Mouse (Mus musculus) skeletal muscle tissue, adult 2 months (tissue): ENCODE measurements around the gene Trip11.
"Not testable (repeated sequence)": the region's sequence is repeated elsewhere in the genome, so short reads cannot be mapped to it uniquely, and the experiment has no call there.

Experiments used
- DNase-seq: peaks from one replicate; pipeline ENCODE4 v3.0.0-alpha.2; 2012; ENCODE audit warnings: low read depth, low spot score

The Trip11 gene

GRCm38 (mm10) chr12:101912626-101913490 lies at the start of gene Trip11:
Gene Trip11 (minus strand): TSS chr12:101913267.
- DNase-seq = peak; percentile 83

DNA sequence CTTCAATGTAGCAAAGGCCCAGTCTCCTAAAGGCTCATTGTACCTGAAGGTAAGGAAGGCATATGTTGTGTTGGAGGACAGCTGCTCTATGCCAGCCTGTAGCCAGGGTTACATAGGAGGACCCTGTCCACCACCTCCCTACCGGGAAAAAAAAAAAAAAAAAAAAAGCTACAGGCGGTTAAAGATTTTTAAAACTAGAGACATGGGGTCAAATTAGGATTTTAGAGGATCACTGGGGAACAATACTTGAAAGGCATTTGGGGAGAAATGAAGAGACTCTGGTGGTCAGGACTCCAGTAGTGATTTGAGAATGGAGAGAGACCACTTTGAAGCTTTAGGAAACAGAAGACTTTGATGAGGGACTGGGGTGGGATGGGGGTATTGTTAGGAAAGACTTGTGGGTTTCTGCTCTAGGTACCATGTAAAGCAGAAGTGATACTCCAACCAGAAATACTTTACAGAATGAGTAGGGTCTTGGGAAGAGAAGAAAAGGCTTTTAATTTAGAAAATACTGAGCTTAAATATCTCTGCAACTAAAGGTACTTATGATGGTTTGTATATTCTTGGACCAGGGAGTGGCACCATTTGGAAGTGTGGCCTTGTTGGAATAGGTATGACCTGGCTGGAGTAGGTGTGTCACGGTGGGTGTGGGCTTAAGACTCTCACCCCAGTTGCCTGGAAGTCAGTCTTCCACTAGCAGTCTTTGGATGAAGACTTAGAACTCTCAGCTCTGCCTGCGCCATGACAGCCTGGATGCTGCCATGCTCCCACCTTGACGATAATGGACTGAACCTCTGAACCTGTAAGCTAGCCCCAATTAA lies 46.1 kb upstream of the Trip11 start:
- not testable (repeated sequence) for DNase-seq

DNA sequence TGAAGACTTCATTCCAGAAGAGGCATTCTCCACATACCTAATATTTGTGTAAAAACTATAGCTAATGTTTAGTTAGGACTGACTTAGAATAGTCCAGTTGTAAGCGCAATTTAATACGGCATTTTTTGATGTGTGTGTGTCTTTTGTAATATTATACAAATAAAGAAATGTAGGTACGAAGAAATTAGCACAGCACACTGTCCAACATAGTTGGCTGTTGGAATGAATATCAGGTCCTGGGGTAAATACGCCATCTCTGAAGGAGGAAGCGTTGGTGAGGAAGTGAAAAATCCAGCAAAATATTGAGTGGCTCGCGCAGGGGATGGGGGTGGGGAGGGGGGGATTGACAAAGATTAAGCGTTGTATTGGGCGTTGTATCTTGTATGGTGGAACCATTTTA lies 45.5 kb upstream of the Trip11 start:
- no peak for DNase-seq

DNA sequence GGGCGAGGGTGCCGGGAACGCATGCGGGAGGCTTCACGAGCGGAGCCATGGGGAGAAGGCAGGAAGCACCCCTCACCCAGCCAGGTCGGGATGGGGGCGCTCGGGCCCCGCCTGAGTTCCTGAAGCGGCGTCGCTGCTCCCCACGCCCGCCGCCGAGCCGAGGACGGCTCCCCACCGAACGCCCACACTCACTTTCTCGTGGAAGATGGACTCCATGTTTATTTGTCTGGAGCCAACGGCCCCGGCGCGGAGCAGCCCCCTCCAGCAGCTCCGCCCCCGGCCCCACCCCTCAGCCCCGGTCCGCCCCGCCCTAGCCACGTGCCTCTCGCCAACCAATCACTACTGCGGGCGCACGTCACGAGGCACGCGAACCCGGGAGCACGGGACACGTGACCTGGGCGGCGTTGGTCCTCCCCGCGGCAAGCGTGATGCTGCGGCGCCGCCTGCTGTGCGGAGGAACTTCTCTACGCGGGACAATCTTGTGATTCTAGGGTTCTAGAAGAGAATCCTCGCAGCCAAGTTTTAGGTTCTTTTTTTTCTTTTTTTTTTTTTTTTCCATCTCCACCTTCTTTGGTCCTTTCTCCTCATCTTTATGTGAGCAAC lies 45.0 kb upstream of the Trip11 start, which contains the start of gene Atxn3:
TSS of gene Atxn3 (minus strand) at position 305 of the 603 bp plus-strand sequence.
- DNase-seq = peak; percentile 96

GRCm38 (mm10) chr12:101957079-101957941 lies 44.2 kb upstream of the Trip11 start:
- DNase-seq = no peak

- DNase-seq = not testable (repeated sequence)
These were observed 42.8 kb upstream of the Trip11 start for GRCm38 (mm10) chr12:101955821-101956220.

GRCm38 (mm10) chr12:101948801-101949200 lies 35.7 kb upstream of the Trip11 start:
- DNase-seq = no peak

GRCm38 (mm10) chr12:101947986-101948385 lies 34.9 kb upstream of the Trip11 start:
- DNase-seq = no peak

DNA sequence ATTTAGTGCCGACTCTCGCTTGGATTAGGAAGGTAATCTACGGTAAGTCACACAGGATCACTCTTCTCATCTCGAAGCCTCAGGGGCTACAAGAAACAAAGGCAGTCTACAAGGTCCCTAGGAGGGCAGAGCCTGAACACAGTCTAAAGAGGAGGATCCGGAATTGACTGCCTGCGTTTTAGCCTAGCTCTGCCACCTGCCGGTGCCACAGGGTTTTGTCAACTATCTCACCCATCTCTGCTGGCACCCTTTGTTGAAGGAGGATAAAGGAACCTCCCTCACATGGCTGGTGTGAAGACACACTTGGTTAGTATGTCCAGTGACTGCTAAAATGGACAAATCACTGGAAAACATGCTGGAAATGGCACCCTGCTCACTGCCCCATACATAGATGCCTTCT lies 24.5 kb upstream of the Trip11 start:
- no peak for DNase-seq

- no peak for DNase-seq
These were observed 22.2 kb upstream of the Trip11 start for GRCm38 (mm10) chr12:101935223-101935622.

GRCm38 (mm10) chr12:101928423-101928822 lies 15.4 kb upstream of the Trip11 start:
- no peak for DNase-seq

GRCm38 (mm10) chr12:101922313-101922712 lies 9.2 kb upstream of the Trip11 start:
- DNase-seq = no peak

DNA sequence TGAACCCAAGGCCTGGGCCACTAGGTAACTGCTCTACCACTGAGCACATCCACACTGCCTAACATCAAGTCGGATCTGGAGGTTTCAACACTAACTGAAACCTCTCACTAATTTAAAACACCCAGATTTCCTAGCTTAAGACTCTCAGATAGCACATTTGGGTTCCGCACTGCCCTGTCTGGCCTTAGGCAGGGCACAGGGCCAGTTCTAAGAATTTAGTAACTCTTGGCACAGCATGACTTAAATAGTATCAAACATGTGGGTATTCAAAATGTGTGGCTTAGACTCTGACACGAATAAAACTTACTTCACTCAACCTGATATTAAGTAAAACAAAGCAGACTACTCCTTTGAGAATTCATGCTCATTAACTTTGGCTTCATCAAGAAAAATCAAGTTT lies 6.8 kb upstream of the Trip11 start:
- no peak for DNase-seq

- no peak for DNase-seq
These were observed 4.1 kb upstream of the Trip11 start for GRCm38 (mm10) chr12:101917165-101917564.

GRCm38 (mm10) chr12:101911346-101911745 lies 1.7 kb downstream of the Trip11 start:
- no peak for DNase-seq

DNA sequence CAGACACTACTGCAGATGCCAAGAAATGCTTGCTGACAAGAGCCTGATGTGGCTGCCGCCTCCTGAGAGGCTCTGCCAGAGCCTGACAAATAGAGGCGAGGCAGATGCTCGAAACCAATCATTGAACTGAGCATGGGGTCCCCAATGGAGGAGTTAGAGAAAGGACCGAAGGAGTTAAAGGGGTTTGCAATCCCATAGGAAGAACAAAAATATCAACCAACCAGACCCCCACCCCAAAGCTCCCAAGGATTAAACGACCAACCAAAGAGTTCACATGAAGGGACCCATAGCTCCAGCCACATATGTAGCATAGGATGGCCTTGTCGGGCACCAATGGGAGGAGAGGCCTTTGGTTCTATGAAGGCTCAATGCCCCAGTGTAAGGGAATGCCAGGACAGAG lies 2.7 kb downstream of the Trip11 start:
- DNase-seq = no peak

- no peak for DNase-seq
These were observed 7.2 kb downstream of the Trip11 start for GRCm38 (mm10) chr12:101905817-101906216.

GRCm38 (mm10) chr12:101904906-101905305 lies 8.2 kb downstream of the Trip11 start:
- no peak for DNase-seq

DNA sequence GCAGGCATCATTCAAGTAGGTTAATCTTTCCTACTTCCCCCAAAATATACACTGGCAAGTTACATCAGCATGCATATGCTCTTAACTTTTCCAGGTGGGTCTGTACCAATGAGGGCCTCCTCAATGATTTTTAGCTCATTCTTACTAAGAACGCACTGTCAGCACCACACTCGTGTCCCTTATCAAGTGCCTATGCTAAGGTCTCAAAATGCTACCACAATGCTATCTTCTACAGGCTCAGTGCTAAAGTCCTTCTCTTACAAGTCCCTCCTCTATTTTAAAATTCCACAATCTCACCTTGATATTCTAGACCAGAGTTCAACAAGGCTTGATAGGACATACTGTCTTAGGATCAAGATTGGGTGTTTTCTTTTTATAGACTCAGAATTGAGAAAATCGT lies 8.9 kb downstream of the Trip11 start:
- DNase-seq = no peak

DNA sequence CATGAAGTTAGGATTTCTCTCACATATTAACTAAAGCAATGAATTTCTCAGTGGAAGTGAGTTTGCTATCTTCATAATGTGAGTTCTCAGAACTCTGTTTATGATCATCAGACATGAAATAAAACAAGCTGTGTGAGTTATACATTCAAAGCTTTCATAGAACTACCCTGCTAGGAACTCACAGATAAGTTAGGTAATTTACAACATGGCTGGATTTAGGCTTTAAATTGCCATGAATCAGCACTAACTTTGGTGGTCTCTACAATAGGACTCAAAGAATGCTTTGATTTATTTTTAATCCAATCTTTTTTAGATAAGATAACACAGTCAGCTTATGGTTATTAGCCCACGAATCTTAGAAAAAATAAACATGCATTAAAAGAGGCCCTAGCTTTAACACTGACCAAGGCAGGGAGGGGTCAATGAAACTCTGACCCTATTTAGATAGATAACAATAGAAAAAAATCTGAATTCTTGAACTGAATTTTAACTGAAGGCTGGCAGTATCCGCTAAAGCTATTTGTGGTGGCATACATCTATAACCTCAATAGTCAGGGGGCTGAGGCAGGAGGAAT lies 13.3 kb downstream of the Trip11 start:
- no peak for DNase-seq

GRCm38 (mm10) chr12:101898966-101899365 lies 14.1 kb downstream of the Trip11 start:
- DNase-seq = no peak
